Mouse (Mus musculus): ENCODE results near the gene Zfp967. TPM values are rescaled to one million over a fixed set of nuclear protein-coding genes. Genes with fewer than 3 reads are reported as not detected.

Zfp967 gene
- polyA plus RNA-seq (2017; shearing (Covaris generic)), result not detected

DNA sequence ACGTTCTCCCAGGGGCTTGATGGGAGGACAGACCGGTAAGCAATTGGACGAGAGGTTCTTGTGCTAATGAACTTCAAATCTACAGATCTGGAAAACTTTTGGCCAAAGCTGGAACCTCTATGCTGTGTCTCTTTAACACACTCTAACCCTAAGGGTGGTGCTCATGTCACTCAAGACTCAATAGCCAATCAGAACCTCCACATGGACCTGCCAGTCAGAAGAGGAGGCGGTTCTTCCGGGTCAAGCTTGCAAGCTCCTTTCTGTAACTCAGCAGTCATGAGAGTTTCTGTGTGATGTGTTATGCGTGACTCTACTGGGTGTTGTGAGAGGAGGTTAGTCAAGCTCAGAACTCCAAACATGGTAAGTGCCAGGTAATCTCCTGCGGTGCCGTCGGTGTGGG lies at the start of gene Zfp967:
Gene Zfp967, plus strand, starts transcription at position 301 of the 400 bp plus-strand sequence.

DNA sequence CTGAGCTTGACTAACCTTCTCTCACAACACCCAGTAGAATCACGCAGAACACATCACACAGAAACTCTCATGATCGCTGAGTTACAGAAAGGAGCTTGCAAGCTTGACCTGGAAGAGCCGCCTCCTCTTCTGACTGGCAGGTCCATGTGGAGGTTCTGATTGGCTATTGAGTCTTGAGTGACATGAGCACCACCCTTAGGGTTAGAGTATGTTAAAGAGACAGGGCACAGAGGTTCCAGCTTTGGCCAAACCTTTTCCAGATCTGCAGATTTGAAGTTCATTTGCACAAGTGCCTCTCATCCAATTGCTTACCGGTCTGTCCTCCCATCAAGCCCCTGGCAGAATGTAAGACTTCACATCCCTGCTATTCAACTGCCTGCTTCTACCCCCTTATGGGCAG lies 34.2 kb upstream of the Zfp967 start, which contains the start of gene Gm14434:
Gene Gm14434, minus strand, starts transcription at position 101 of the 400 bp plus-strand sequence.

Other genes with a start within 250 kb of the Zfp967 start
- not detected for gene Gm11009, start 201.6 kb upstream of the Zfp967 start, polyA plus RNA-seq (2017; shearing (Covaris generic))
- 8.8 TPM for gene Gm14435, start 97.5 kb upstream of the Zfp967 start, polyA plus RNA-seq (2017; shearing (Covaris generic))
- gene Gm14434, start 34.3 kb upstream of the Zfp967 start, polyA plus RNA-seq (2017; shearing (Covaris generic)), result 10.4 TPM
- gene Gm14308, start 115.3 kb downstream of the Zfp967 start, polyA plus RNA-seq (2017; shearing (Covaris generic)), result 1.6 TPM
- 6.8 TPM for gene Zfp973, start 149.5 kb downstream of the Zfp967 start, polyA plus RNA-seq (2017; shearing (Covaris generic))
- gene Gm14305, start 187.3 kb downstream of the Zfp967 start, polyA plus RNA-seq (2017; shearing (Covaris generic)), result 6.4 TPM